Mouse (Mus musculus): Measurements from ENCODE around the gene 5830411N06Rik. TPM values are rescaled to one million over a fixed set of nuclear protein-coding genes. Genes with fewer than 3 reads are reported as not detected.

The 5830411N06Rik gene
- under 1 TPM in 1 of 2 experiments, not detected in 1; 0.27 TPM for total RNA-seq (2021)
- long read RNA-seq, result 0 reads

- no peak for DNase-seq (ENCODE audit: low spot score in 2 of 2)
Observed at GRCm38 (mm10) chr7:140247216-140247615, at the start of gene 5830411N06Rik. TSS of gene 5830411N06Rik (plus strand) at chr7:140247284.

GRCm38 (mm10) chr7:140201090-140201489 is 46.0 kb upstream of the 5830411N06Rik start:
- no peak for DNase-seq (ENCODE audit: low spot score in 2 of 2)

DNA sequence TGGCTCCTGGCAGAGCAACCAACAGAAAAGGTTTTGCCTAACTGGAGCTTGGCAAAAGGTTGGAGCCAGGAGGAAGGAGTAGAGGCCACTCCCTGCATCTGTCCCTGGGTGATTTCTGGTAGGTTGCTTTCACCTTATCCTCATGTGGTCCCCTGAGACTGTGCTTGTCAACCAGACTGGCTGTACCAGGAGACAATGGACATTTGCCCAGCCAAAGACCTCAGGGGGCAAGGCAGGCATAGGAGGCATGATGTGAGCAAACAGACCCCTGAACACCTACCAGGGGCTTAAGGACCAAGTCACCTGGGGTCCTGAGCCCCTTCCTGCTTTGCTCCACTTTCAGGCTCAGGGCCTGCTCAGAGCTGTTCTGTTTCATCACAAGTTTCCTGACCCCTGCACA is 41.2 kb upstream of the 5830411N06Rik start, which contains the start of gene Olfr524:
Gene Olfr524, minus strand, starts transcription at position 101 of the 400 bp plus-strand sequence.
- DNase-seq (ENCODE audit: low spot score in 2 of 2), result no peak

- DNase-seq (ENCODE audit: low spot score in 2 of 2), result no peak
Observed at GRCm38 (mm10) chr7:140206904-140207303, 40.2 kb upstream of the 5830411N06Rik start.

GRCm38 (mm10) chr7:140208153-140208552 is 38.9 kb upstream of the 5830411N06Rik start:
- no peak for DNase-seq (ENCODE audit: low spot score in 2 of 2)

- DNase-seq (ENCODE audit: low spot score in 2 of 2), result no peak
Observed at GRCm38 (mm10) chr7:140208677-140209076, 38.4 kb upstream of the 5830411N06Rik start.

DNA sequence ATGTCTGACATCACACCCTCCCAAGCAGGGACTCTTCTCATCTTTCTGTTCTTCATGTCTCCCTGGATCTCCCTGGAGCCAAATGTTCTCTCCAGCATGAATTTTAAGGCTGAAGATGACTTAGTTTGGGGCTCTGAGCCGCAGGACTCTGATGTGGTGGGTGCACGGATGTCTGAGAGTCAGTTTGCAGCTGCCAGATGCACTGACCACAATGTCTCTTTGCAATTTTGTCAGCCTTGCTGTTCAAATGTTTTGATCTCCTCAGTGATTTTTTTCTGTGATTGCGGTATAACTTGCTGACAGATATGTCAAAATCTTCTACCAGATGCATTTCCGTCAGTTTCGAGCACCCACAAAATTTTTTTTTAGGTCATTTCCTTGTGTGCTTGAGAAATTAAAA is 33.2 kb upstream of the 5830411N06Rik start:
- no peak for DNase-seq (ENCODE audit: low spot score in 2 of 2)

DNA sequence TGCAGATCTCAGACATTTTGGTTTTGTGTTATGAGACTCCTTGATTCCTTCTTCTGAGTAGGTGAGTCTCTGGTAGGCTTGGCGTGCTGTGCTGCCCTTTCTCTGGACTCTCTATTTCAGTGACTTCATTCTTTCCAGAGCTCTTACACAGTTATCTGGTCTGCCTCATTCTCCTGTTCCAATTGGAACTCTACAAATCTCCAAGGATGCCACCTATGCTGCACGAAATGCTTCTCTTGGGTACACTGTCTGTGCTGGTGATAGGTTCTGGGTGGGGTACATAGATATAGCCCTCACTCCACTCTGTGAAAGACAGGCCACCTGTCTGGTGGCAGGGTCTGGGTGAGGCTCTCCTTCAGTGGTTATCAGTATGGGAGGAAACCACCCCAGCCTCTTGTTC is 29.1 kb upstream of the 5830411N06Rik start, which contains the start of gene Cd163l1:
Gene Cd163l1, plus strand, starts transcription at position 301 of the 400 bp plus-strand sequence.
- DNase-seq (ENCODE audit: low spot score in 2 of 2), result no peak

DNA sequence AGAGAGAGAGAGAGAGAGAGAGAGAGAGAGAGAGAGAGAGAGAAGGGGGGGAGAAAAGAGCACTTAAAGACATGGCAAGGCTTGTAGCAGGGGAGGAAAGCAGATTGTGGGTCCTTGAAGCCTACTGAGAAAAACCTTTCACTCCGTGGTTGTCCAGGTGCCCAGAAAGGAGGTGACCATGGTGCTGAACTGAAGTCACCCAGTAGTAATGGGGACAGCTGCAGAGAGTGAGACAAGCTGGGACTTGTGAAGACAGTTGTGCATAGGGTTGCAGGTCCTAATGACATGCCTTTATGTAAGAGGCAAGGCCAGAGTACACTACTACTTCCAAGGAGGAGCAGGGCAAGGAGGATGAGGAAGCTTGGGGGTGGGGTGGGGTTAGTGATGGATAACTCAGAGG is 27.8 kb upstream of the 5830411N06Rik start:
- DNase-seq (ENCODE audit: low spot score in 2 of 2), result no peak

DNA sequence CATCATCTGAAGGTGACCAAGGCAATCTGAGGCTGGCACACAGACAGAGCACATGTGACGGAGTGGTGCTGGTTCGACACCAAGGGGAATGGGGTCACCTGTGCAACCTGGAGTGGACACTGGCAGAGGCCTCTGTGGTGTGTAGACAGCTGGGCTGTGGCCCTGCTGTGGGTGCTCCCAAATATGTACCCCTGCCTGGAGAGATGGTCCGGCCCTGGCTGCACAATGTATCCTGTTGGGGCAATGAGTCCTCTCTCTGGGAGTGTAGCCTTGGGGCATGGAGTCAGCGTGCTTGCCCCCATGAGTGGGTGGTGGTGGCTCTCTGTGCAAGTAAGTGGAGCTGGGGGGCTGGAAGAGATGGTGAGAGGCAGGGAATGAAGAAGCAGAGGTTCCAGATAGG is 26.7 kb upstream of the 5830411N06Rik start:
- no peak for DNase-seq (ENCODE audit: low spot score in 2 of 2)

DNA sequence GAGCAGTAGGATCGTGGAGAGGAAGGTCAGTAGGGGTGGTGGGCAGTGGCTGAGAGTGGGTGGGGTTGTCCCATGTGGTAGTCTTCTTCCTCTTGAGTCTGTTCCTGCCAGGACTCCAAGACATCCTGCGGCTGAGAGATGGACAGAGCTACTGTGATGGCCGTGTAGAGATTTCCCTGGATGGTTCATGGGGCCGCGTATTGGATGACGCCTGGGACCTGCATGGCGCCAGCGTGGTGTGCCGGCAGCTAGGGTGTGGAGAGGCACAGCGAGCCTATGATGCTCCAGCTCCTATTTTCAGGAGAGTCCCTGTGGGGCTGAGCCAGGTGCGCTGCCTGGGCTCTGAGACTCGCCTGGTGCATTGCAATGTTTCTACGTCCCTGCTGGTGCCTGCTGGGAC is 22.9 kb upstream of the 5830411N06Rik start:
- no peak for DNase-seq (ENCODE audit: low spot score in 2 of 2)

GRCm38 (mm10) chr7:140228476-140228875 is 18.6 kb upstream of the 5830411N06Rik start:
- no peak for DNase-seq (ENCODE audit: low spot score in 2 of 2)

- no peak for DNase-seq (ENCODE audit: low spot score in 2 of 2)
Observed at GRCm38 (mm10) chr7:140231026-140231425, 16.1 kb upstream of the 5830411N06Rik start.

DNA sequence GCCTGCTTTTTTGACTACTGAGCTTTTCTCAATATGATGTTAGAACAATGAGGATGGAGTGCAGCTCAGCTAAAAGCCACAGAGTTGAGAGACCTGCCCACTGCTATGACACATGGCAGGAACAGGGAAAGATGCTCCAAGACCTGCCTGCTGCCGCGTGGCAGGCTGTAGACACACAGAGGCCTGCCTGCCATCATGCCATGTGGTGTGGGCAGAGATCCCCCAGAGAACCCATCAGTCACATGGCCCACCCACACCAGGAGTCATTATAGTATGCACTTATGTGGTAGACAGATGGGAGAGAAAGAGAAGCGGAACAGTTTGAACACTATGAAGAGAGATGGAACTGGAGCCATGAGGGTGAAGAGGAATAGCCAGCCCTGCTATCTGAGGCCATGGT is 13.4 kb upstream of the 5830411N06Rik start:
- DNase-seq (ENCODE audit: low spot score in 2 of 2), result peak; percentile 50 to 79

DNA sequence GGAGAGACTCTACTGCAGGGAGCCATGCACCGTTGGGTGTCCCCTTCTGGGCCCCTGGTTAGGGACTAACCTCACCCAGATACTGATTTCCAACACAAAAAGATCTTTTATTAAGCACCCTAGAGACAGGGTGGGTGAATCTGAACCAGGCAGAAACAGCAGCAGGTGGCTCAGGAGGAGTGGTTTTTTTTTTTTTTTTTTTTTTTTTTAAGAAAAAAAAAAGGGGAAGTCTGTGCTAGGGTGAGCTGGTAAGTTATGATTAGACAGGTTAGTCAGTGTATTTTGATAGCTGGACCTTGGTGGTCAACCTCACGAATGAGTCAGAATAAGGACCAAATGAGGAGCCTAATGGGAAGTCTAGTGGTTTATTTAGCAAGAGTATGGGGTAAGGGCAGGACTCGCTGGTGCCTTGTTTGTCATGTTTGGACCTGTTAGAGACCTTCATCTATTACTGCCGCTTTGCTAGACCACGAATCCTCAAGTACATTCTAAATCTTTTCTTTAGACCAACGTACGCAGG is 6.8 kb downstream of the 5830411N06Rik start:
- no peak for DNase-seq (ENCODE audit: low spot score in 2 of 2)

- no peak for DNase-seq (ENCODE audit: low spot score in 2 of 2)
Observed at GRCm38 (mm10) chr7:140295746-140296145, 48.7 kb downstream of the 5830411N06Rik start.

DNA sequence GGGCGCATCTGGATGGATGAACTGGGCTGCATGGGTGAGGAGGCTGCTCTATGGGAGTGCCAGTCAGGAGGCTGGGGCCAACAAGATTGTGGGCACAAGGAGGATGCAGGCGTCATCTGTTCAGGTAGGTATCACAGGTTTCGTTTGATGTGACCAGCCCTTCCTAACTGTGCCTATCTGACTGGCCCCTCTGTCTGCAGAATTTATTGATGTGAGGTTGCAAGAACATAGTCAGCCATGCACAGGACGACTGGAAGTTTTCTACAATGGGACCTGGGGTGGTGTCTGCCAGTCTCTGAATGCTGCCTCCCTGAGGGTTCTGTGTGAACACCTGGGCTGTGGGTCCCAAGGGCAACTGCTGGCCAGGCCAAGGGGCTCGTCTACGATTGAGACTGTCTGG is 49.8 kb downstream of the 5830411N06Rik start:
- DNase-seq (ENCODE audit: low spot score in 2 of 2), result no peak

- no peak for DNase-seq (ENCODE audit: low spot score in 2 of 2)
Observed at GRCm38 (mm10) chr7:140299416-140299815, 52.3 kb downstream of the 5830411N06Rik start.

GRCm38 (mm10) chr7:140319861-140320385 is 72.8 kb downstream of the 5830411N06Rik start:
- DNase-seq (ENCODE audit: low spot score in 2 of 2), result no peak

DNA sequence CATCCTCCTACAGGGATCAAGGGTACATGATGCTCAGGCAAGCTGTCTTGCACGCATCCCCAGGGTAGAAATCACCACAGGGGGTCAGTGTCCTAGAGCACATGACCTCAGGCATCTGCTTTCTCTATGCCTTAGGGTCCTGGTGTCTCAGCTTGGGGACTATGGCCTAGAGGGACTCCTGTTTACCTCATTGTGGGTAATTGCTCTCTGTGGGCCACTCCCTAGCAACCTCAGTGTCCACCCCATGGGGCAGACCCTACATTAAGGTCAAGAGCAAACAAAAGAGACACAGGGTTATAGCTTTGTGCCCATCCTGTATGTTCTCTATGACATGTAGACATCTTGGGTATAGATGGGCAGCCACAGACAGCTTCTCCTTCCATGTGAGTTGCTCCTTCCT is 73.5 kb downstream of the 5830411N06Rik start, which contains the start of gene Olfr525:
Gene Olfr525, plus strand, starts transcription at position 301 of the 400 bp plus-strand sequence.
- no peak for DNase-seq (ENCODE audit: low spot score in 2 of 2)

- DNase-seq (ENCODE audit: low spot score in 2 of 2), result no peak
Observed at GRCm38 (mm10) chr7:140321135-140321534, 74.1 kb downstream of the 5830411N06Rik start.

- DNase-seq (ENCODE audit: low spot score in 2 of 2), result no peak
Observed at GRCm38 (mm10) chr7:140329766-140330304, 82.8 kb downstream of the 5830411N06Rik start.

DNA sequence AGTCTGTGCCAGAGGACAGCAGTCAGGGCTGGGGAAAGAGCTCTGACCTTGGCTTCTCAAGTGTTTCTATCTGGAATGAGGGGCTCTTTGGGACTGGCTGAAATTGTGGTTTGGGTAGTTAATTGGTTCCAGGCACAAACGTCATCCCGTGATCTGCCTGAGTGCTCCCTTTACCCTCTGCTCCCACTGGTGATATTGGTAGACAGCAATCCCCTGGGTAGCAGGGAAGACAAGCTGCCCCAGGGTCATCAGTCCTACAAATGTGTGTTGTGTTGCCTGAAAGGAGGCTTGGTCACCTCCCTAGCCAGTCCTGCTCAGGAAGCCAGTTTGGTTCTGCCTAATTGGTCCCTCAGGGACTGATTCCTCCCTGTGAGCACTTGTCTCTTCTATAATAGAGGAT is 86.6 kb downstream of the 5830411N06Rik start, which contains the start of gene Olfr527:
Gene Olfr527, plus strand, starts transcription at position 301 of the 400 bp plus-strand sequence.
- DNase-seq (ENCODE audit: low spot score in 2 of 2), result no peak
